28 mouse cellular contexts compared by ENCODE assay signal in genomic region chr2:73953612-73954011, GRCm38 (mm10). TPM values are rescaled to one million over a fixed set of nuclear protein-coding genes. Genes with fewer than 3 reads are reported as not detected.
DNase-seq lines count a peak whose midpoint lies in the region; ATAC-seq and TF ChIP-seq lines count a peak whose summit lies in the region.
"Had no signal": no experiment of that assay in that cellular context is flagged by ENCODE, and none has a peak within 500 bp of the region (broad histone marks: within the 10 kb centered on the region; RNA-seq: fewer than 3 reads in every experiment).

No protein-coding gene starts in this region.

- no peaks in the 10 kb centered on the region for H3K27me3 ChIP-seq in kidney, embryonic 16.5 days (ENCODE audit: insufficient read depth, low read length)
- no peaks in the 10 kb centered on the region for H3K27me3 ChIP-seq in intestine, embryonic 15.5 days (replicated peaks)
- H3K27me3 ChIP-seq in limb, embryonic 10.5 days (ENCODE audit: low read depth, poor library complexity, severe bottlenecking) = peaks cover 30% of the 10 kb centered on the region; the same call in 1 of the 2 replicates
- H3K27me3 ChIP-seq in small intestine, adult 2 months (ENCODE audit: control insufficient read depth, insufficient read depth, low read length) = no peaks in the 10 kb centered on the region
- H3K27me3 ChIP-seq: embryonic facial prominence, embryonic 13.5 days; forebrain, embryonic 12.5 days; hindbrain, embryonic 12.5 days; hindbrain, embryonic 15.5 days had no signal

- H3K27ac ChIP-seq in kidney, embryonic 16.5 days (ENCODE audit: low read length) = no peak overlapping the region
- no peak overlapping the region for H3K27ac ChIP-seq in intestine, embryonic 15.5 days
- H3K27ac ChIP-seq in limb, embryonic 10.5 days = peak overlapping the region; percentile 59; the same call in 1 of the 2 replicates
- peak overlapping the region; percentile 87 for H3K27ac ChIP-seq in small intestine, adult 2 months (ENCODE audit: insufficient read depth, low read depth, low read length)
- H3K27ac ChIP-seq: embryonic facial prominence, embryonic 10.5 days; embryonic facial prominence, embryonic 13.5 days; forebrain, embryonic 12.5 days; heart, adult 2 months; heart, embryonic 10.5 days; heart, embryonic 13.5 days; hindbrain, embryonic 12.5 days; hindbrain, embryonic 15.5 days had no signal

- no peak for TF ChIP-seq CTCF in small intestine, adult 2 months (IDR thresholded peaks at IDR 0.05; ENCODE audit: extremely low read depth, insufficient read length, insufficient replicate concordance, low read depth, low read length)

- DNase-seq in kidney, adult 18-20 months = no peak
- no peak for DNase-seq in limb, embryonic 10.5 days (ENCODE audit: low spot score)
- no peak for DNase-seq in thymus, postnatal 25 days
- DNase-seq in spleen, postnatal 10 days (ENCODE audit: low spot score in 2 of 2) = no peak
- DNase-seq: adrenal gland, adult 2 months; adrenal gland, postnatal 14 days; cerebellum, adult 11-12 months; cerebellum, adult 8-10 months; cerebellum, postnatal 10 days; cerebellum, postnatal 36 days; gastrocnemius, postnatal 10 days; gastrocnemius, postnatal 36 days; heart, adult 2 months had no signal

- H3K9me3 ChIP-seq in kidney, embryonic 16.5 days (ENCODE audit: low read length) = no peaks in the 10 kb centered on the region
- H3K9me3 ChIP-seq in intestine, embryonic 15.5 days = no peaks in the 10 kb centered on the region
- no peaks in the 10 kb centered on the region for H3K9me3 ChIP-seq in limb, embryonic 10.5 days (replicated peaks)
- H3K9me3 ChIP-seq: embryonic facial prominence, embryonic 10.5 days; embryonic facial prominence, embryonic 13.5 days; forebrain, embryonic 12.5 days; heart, embryonic 10.5 days; heart, embryonic 13.5 days; hindbrain, embryonic 12.5 days; hindbrain, embryonic 15.5 days had no signal

- no peak for TF ChIP-seq POLR2A in small intestine, adult 2 months (IDR thresholded peaks at IDR 0.05; ENCODE audit: low read depth, low read length)

- no peak overlapping the region for H3K4me3 ChIP-seq in kidney, embryonic 16.5 days (ENCODE audit: low read length)
- H3K4me3 ChIP-seq in intestine, embryonic 15.5 days (replicated peaks) = no peak overlapping the region
- H3K4me3 ChIP-seq in limb, embryonic 10.5 days = no peak overlapping the region
- no peak overlapping the region for H3K4me3 ChIP-seq in small intestine, adult 2 months (ENCODE audit: low read depth, low read length)
- H3K4me3 ChIP-seq: embryonic facial prominence, embryonic 10.5 days; embryonic facial prominence, embryonic 13.5 days; erythroblast, embryonic 14.5 days; forebrain, embryonic 12.5 days; heart, adult 2 months; heart, embryonic 10.5 days; heart, embryonic 13.5 days; hindbrain, embryonic 12.5 days; hindbrain, embryonic 15.5 days had no signal

- no peak overlapping the region for H3K9ac ChIP-seq in kidney, embryonic 16.5 days (replicated peaks; ENCODE audit: low read length)
- H3K9ac ChIP-seq in intestine, embryonic 15.5 days = no peak overlapping the region
- H3K9ac ChIP-seq: embryonic facial prominence, embryonic 13.5 days; forebrain, embryonic 12.5 days; heart, embryonic 13.5 days; hindbrain, embryonic 12.5 days; hindbrain, embryonic 15.5 days had no signal

- H3K4me1 ChIP-seq in kidney, embryonic 16.5 days (ENCODE audit: insufficient read depth, low read length) = peaks cover 17% of the 10 kb centered on the region; the same call in 1 of the 2 replicates
- H3K4me1 ChIP-seq in intestine, embryonic 15.5 days (replicated peaks) = 0 out of 2 replicates have a peak, but pooled peaks cover 4% of the 10 kb centered on the region
- peaks cover 39% of the 10 kb centered on the region for H3K4me1 ChIP-seq in limb, embryonic 10.5 days
- H3K4me1 ChIP-seq in small intestine, adult 2 months (ENCODE audit: control insufficient read depth, insufficient read depth, insufficient read length, low read length) = peaks cover 8% of the 10 kb centered on the region; the same call in 1 of the 2 replicates
- H3K4me1 ChIP-seq: hindbrain, embryonic 15.5 days had no signal

- H3K4me2 ChIP-seq in kidney, embryonic 16.5 days (replicated peaks; ENCODE audit: low read depth, low read length) = no peak overlapping the region
- no peak overlapping the region for H3K4me2 ChIP-seq in intestine, embryonic 15.5 days (replicated peaks)
- H3K4me2 ChIP-seq: embryonic facial prominence, embryonic 13.5 days; forebrain, embryonic 12.5 days; heart, embryonic 13.5 days; hindbrain, embryonic 12.5 days; hindbrain, embryonic 15.5 days had no signal

- WGBS in kidney, embryonic 16.5 days = 61% methylated on average over 1 of the region's 1 CpGs
- WGBS in intestine, embryonic 15.5 days = 80% methylated on average over 1 of the region's 1 CpGs
- 75% methylated on average over 1 of the region's 1 CpGs for WGBS in limb, embryonic 10.5 days
- 41% methylated on average over 1 of the region's 1 CpGs for WGBS in small intestine, adult 2 months

- no peaks in the 10 kb centered on the region for H3K36me3 ChIP-seq in kidney, embryonic 16.5 days (ENCODE audit: insufficient read depth, low read length)
- no peaks in the 10 kb centered on the region for H3K36me3 ChIP-seq in intestine, embryonic 15.5 days
- no peaks in the 10 kb centered on the region for H3K36me3 ChIP-seq in limb, embryonic 10.5 days
- H3K36me3 ChIP-seq in small intestine, adult 2 months (ENCODE audit: control insufficient read depth, insufficient read depth, low read length) = no peaks in the 10 kb centered on the region
- H3K36me3 ChIP-seq: embryonic facial prominence, embryonic 10.5 days; embryonic facial prominence, embryonic 13.5 days; forebrain, embryonic 12.5 days; heart, embryonic 10.5 days; heart, embryonic 13.5 days; hindbrain, embryonic 12.5 days; hindbrain, embryonic 15.5 days had no signal

- peak; percentile 35; the same call in 1 of the 2 replicates for ATAC-seq in kidney, embryonic 16.5 days (ENCODE audit: low FRiP score, low TSS enrichment)
- ATAC-seq in intestine, embryonic 15.5 days = peak; percentile 43; the same call in 1 of the 2 replicates
- ATAC-seq in activated CD4-positive, CD25-positive, alpha-beta regulatory T cell, adult 4 months = no peak
- ATAC-seq: CD4-positive, CD25-positive, alpha-beta regulatory T cell, adult 4 months; forebrain, embryonic 16.5 days; Patski had no signal

RNA-seq across cellular contexts. Expression of gene Atp5g3, which starts 42.5 kb away (rescaled TPM):
- 1,452 and 1,475 TPM in 2 replicates for polyA plus RNA-seq in kidney, embryonic 16.5 days (2015; fragmentation: Nextera tagmentation; extraction: Ambion mirVana)
- polyA plus RNA-seq in intestine, embryonic 15.5 days (2015; fragmentation: Nextera tagmentation; extraction: Ambion mirVana) = 1,647 and 1,711 TPM in 2 replicates
- polyA plus RNA-seq in limb, embryonic 10.5 days (2016; fragmentation: Nextera tagmentation; extraction: Ambion mirVana) = 886 and 910 TPM in 2 replicates
- 672 and 1,043 TPM in 2 replicates for polyA plus RNA-seq in small intestine, adult 2 months (2012; rRNA removed)
- polyA plus RNA-seq in activated CD4-positive, CD25-positive, alpha-beta regulatory T cell, adult 4 months (2017; shearing (Covaris generic)) = 100 to 1,000 TPM; 453 to 464 TPM

Comparison
In these comparisons a context has a peak if more than half of its experiments do, and no peak if none do; other contexts are left out.
1. H3K27ac ChIP-seq: peak in limb, embryonic 10.5 days (single experiment) and small intestine, adult 2 months (single experiment); none in kidney, embryonic 16.5 days (single experiment) and intestine, embryonic 15.5 days (single experiment).